Mouse (Mus musculus): ENCODE measurements around the gene Lamc1. TPM values are rescaled to one million over a fixed set of nuclear protein-coding genes. Genes with fewer than 3 reads are reported as not detected.

The Lamc1 gene
- polyA plus RNA-seq, 1 experiment, result 190 TPM

- H3K27ac ChIP-seq (ENCODE audit: insufficient read depth, low read length), result peak overlapping the region; percentile 49
Measured at GRCm38 (mm10) chr1:153191237-153191942, 141.2 kb downstream of the Lamc1 start.

DNA sequence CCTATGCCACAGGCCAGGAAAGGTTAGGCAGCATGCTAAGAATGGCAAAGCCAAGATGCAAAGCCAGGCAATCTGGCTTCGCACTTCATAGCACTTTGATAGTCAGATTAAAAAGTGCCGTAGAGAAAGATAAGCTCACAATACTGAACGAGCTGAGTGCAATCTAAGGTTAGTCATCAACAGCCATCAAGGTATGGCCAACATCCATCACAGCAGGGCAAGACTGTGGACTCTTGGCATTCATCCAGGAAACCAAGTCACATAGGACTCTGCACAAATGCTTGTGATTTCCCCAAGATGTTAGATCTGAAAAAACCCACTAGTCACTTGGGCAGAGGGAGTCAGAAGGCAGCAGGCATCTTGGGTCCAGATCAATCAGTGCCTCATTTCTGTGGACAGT lies 144.5 kb downstream of the Lamc1 start:
- Histone ChIP-seq H3K4me3 (ENCODE audit: insufficient read depth, low read length) (no peak overlapping the region), H3K27ac (ENCODE audit: insufficient read depth, low read length) (no peak overlapping the region), H3K4me1 (ENCODE audit: control insufficient read depth, insufficient read depth, low read length) (no peaks in the 10 kb centered on the region; the same call in 1 of the 2 replicates)
- TF ChIP-seq POLR2A (IDR thresholded peaks at IDR 0.05; ENCODE audit: low read depth, low read length) (no peak), CTCF (IDR thresholded peaks at IDR 0.05; ENCODE audit: borderline replicate concordance, insufficient read depth, low read length) (no peak)

More at GRCm38 (mm10) chr1:153191237-153191942, 141.2 kb downstream of the Lamc1 start:
- Histone ChIP-seq H3K4me1 (ENCODE audit: control insufficient read depth, insufficient read depth, low read length) (no peaks in the 10 kb centered on the region; the same call in 1 of the 2 replicates), H3K4me3 (ENCODE audit: insufficient read depth, low read length) (no peak overlapping the region)
- no peak for TF ChIP-seq CTCF (IDR thresholded peaks at IDR 0.05; ENCODE audit: borderline replicate concordance, insufficient read depth, low read length)
- TF ChIP-seq POLR2A (IDR thresholded peaks at IDR 0.05; ENCODE audit: low read depth, low read length), result no peak

- H3K4me3 ChIP-seq (ENCODE audit: insufficient read depth, low read length), result peak within 1 kb of the TSS; percentile 5; the same call in 1 of the 2 replicates
- TF ChIP-seq POLR2A (IDR thresholded peaks at IDR 0.05; ENCODE audit: low read depth, low read length), result no peak
- H3K27ac ChIP-seq (ENCODE audit: insufficient read depth, low read length), result no peak within 1 kb of the TSS
- H3K4me1 ChIP-seq (ENCODE audit: control insufficient read depth, insufficient read depth, low read length), result no peaks in the 10 kb centered on the region; the same call in 1 of the 2 replicates
Measured at GRCm38 (mm10) chr1:153185828-153186803, 146.5 kb downstream of the Lamc1 start, which contains the start of gene Lamc2. Gene Lamc2, minus strand, starts transcription at chr1:153186447.

- H3K4me1 ChIP-seq (ENCODE audit: control insufficient read depth, insufficient read depth, low read length), result peaks cover 10% of the 10 kb centered on the region
- no peak overlapping the region for H3K4me3 ChIP-seq (ENCODE audit: insufficient read depth, low read length)
- H3K27ac ChIP-seq (ENCODE audit: insufficient read depth, low read length), result no peak overlapping the region
- TF ChIP-seq POLR2A (IDR thresholded peaks at IDR 0.05; ENCODE audit: low read depth, low read length) (no peak), CTCF (IDR thresholded peaks at IDR 0.05; ENCODE audit: borderline replicate concordance, insufficient read depth, low read length) (no peak)
Measured at GRCm38 (mm10) chr1:153180586-153181289, 151.8 kb downstream of the Lamc1 start.

- H3K4me3 ChIP-seq (ENCODE audit: insufficient read depth, low read length), result no peak overlapping the region
- H3K27ac ChIP-seq (ENCODE audit: insufficient read depth, low read length), result no peak overlapping the region
- TF ChIP-seq POLR2A (IDR thresholded peaks at IDR 0.05; ENCODE audit: low read depth, low read length) (no peak), CTCF (IDR thresholded peaks at IDR 0.05; ENCODE audit: borderline replicate concordance, insufficient read depth, low read length) (no peak)
- H3K4me1 ChIP-seq (ENCODE audit: control insufficient read depth, insufficient read depth, low read length), result peaks cover 10% of the 10 kb centered on the region
Measured at GRCm38 (mm10) chr1:153180160-153180559, 152.4 kb downstream of the Lamc1 start.

DNA sequence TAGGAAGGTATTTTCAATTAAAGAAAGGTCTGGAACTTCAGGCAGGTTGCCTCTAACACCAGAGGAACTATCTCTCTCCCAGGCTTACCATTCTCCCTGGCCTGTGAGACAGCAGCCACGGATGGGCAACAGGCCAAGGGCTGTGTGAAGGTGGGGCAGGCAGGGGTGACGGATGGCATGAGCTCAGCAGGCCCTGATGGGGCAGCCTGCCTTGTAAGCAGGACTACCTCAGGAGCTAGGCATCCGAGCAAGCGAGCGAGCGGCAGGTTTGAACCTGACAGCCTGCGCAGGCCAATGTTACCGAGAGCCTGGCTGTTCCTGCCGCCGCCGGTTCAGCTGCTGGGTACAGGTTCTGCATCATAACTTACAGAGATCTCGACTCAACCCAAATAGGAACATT lies 157.8 kb downstream of the Lamc1 start:
- TF ChIP-seq CTCF (IDR thresholded peaks at IDR 0.05; ENCODE audit: borderline replicate concordance, insufficient read depth, low read length) (no peak), POLR2A (IDR thresholded peaks at IDR 0.05; ENCODE audit: low read depth, low read length) (no peak)
- H3K4me3 ChIP-seq (ENCODE audit: insufficient read depth, low read length), result no peak overlapping the region
- H3K27ac ChIP-seq (ENCODE audit: insufficient read depth, low read length), result no peak overlapping the region
- H3K4me1 ChIP-seq (ENCODE audit: control insufficient read depth, insufficient read depth, low read length), result peaks cover 11% of the 10 kb centered on the region

DNA sequence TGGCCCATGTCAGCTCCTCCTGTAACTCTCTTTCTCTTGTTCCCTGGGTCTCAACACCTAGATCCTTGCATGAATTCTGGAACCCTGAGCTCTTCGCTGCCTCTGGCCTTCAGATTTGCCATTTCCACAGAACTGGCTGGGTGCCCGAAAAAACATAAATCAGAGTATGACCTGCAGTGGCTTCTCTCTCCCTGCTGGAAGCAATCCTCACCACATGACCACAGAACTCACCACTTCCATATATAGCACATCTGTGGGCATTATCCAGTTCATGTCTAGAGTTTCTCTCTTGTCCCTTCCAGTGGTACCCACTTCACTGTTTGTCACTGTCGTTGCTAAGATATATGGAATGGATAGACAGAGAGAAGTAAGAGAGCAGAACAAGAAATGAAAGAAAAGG lies 159.3 kb downstream of the Lamc1 start:
- no peak for TF ChIP-seq POLR2A (IDR thresholded peaks at IDR 0.05; ENCODE audit: low read depth, low read length)
- no peak for TF ChIP-seq CTCF (IDR thresholded peaks at IDR 0.05; ENCODE audit: borderline replicate concordance, insufficient read depth, low read length)
- no peak overlapping the region; the same call in 1 of the 2 replicates for H3K27ac ChIP-seq (ENCODE audit: insufficient read depth, low read length)
- H3K4me1 ChIP-seq (ENCODE audit: control insufficient read depth, insufficient read depth, low read length), result peaks cover 11% of the 10 kb centered on the region
- H3K4me3 ChIP-seq (ENCODE audit: insufficient read depth, low read length), result no peak overlapping the region

- H3K27ac ChIP-seq (ENCODE audit: insufficient read depth, low read length), result no peak overlapping the region
- no peak for TF ChIP-seq CTCF (IDR thresholded peaks at IDR 0.05; ENCODE audit: borderline replicate concordance, insufficient read depth, low read length)
- TF ChIP-seq POLR2A (IDR thresholded peaks at IDR 0.05; ENCODE audit: low read depth, low read length), result no peak
- no peak overlapping the region for H3K4me3 ChIP-seq (ENCODE audit: insufficient read depth, low read length)
- peaks cover 11% of the 10 kb centered on the region for H3K4me1 ChIP-seq (ENCODE audit: control insufficient read depth, insufficient read depth, low read length)
Measured at GRCm38 (mm10) chr1:153172291-153172731, 160.3 kb downstream of the Lamc1 start.

DNA sequence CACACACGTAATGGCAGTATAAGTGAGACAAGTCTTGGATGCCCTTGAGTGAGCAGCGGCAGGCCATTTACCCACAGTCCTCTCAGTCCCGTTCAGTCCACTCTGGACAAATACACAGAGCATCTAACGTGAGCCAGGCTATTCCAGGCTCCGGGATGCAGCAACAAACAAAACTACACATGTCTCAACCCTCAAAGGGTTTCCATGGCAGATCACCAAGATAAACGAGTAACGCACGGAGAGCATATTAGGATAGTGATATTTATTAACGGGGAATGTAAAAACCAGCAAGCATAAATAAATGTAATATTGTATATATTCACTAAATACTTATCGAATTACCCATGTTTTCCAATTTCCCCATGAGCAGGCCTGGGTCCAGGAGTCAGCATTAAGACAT lies 161.6 kb downstream of the Lamc1 start:
- H3K4me1 ChIP-seq (ENCODE audit: control insufficient read depth, insufficient read depth, low read length), result peaks cover 11% of the 10 kb centered on the region
- TF ChIP-seq CTCF (IDR thresholded peaks at IDR 0.05; ENCODE audit: borderline replicate concordance, insufficient read depth, low read length), result no peak
- TF ChIP-seq POLR2A (IDR thresholded peaks at IDR 0.05; ENCODE audit: low read depth, low read length), result no peak

More for the DNA sequence above, 161.6 kb downstream of the Lamc1 start:
- Histone ChIP-seq H3K27ac (ENCODE audit: insufficient read depth, low read length) (no peak overlapping the region), H3K4me3 (ENCODE audit: insufficient read depth, low read length) (no peak overlapping the region)

Other genes with a start within 250 kb of the Lamc1 start
- 3.3 and 7.9 TPM in 2 replicates for gene Lamc2, start 146.3 kb downstream of the Lamc1 start, polyA plus RNA-seq (2011; ENCODE audit: insufficient read length, low read depth, missing spikeins)
- gene Shcbp1l, start 92.4 kb upstream of the Lamc1 start, polyA plus RNA-seq (2011; ENCODE audit: insufficient read length, low read depth, missing spikeins), result not detected in 2 replicates
- gene Dhx9, start 154.9 kb upstream of the Lamc1 start, polyA plus RNA-seq (2011; ENCODE audit: insufficient read length, low read depth, missing spikeins), result 149 and 183 TPM in 2 replicates
- gene Npl, start 217.3 kb upstream of the Lamc1 start, polyA plus RNA-seq (2011; ENCODE audit: insufficient read length, low read depth, missing spikeins), result 1.6 and 2.2 TPM in 2 replicates

All from embryonic fibroblast, embryonic 13.5 days (primary cell).